Mouse (Mus musculus): ENCODE measurements around the gene Pbx1. TPM values are rescaled to one million over a fixed set of nuclear protein-coding genes. Genes with fewer than 3 reads are reported as not detected.

Gene Pbx1
- total RNA-seq, 1 experiment, result 10.0 TPM

GRCm38 (mm10) chr1:168169052-168169779 lies 262.9 kb downstream of the Pbx1 start:
- TF ChIP-seq MAFK (IDR thresholded peaks at IDR 0.05; ENCODE audit: insufficient read depth, low read depth, low read length) (no peak), ZNF384 (IDR thresholded peaks at IDR 0.05; ENCODE audit: low read depth, low read length) (no peak)
- Histone ChIP-seq H3K36me3 (ENCODE audit: control insufficient read depth, insufficient read depth, low read length, poor library complexity, severe bottlenecking) (no peaks in the 10 kb centered on the region), H3K9me3 (ENCODE audit: control insufficient read depth, insufficient read depth, low read depth, low read length) (no peaks in the 10 kb centered on the region), H3K4me3 (ENCODE audit: insufficient read depth in 1 of 2, low read depth in 1 of 2, low read length in 2 of 2, poor library complexity in 1 of 2, severe bottlenecking in 1 of 2) (no peak overlapping the region), H3K27ac (ENCODE audit: insufficient read depth, low read depth, low read length, poor library complexity, severe bottlenecking) (no peak overlapping the region), H3K9ac (ENCODE audit: insufficient read depth, low read depth, low read length, poor library complexity, severe bottlenecking) (no peak overlapping the region), H3K4me1 (ENCODE audit: control insufficient read depth in 2 of 2, insufficient read depth in 2 of 2, low read length in 2 of 2, poor library complexity in 1 of 2) (no peaks in the 10 kb centered on the region)
- in situ Hi-C loops (cut with MboI; ENCODE audit: low sequenced_read_pairs in 2 of 2, unreplicated experiment in 2 of 2), result no loop called here
- no peak for DNase-seq (ENCODE audit: low read depth, low spot score)

- Histone ChIP-seq H3K9me3 (ENCODE audit: control insufficient read depth, insufficient read depth, low read depth, low read length) (no peaks in the 10 kb centered on the region), H3K9ac (ENCODE audit: insufficient read depth, low read depth, low read length, poor library complexity, severe bottlenecking) (no peak overlapping the region), H3K4me3 (ENCODE audit: insufficient read depth in 1 of 2, low read depth in 1 of 2, low read length in 2 of 2, poor library complexity in 1 of 2, severe bottlenecking in 1 of 2) (no peak overlapping the region), H3K4me1 (ENCODE audit: control insufficient read depth in 2 of 2, insufficient read depth in 2 of 2, low read length in 2 of 2, poor library complexity in 1 of 2) (no peaks in the 10 kb centered on the region), H3K36me3 (ENCODE audit: control insufficient read depth, insufficient read depth, low read length, poor library complexity, severe bottlenecking) (no peaks in the 10 kb centered on the region), H3K27ac (ENCODE audit: insufficient read depth, low read depth, low read length, poor library complexity, severe bottlenecking) (no peak overlapping the region)
- in situ Hi-C loops (cut with MboI; ENCODE audit: low sequenced_read_pairs in 2 of 2, unreplicated experiment in 2 of 2), result no loop called here
- no peak for DNase-seq (ENCODE audit: low read depth, low spot score)
- TF ChIP-seq ZNF384 (IDR thresholded peaks at IDR 0.05; ENCODE audit: low read depth, low read length) (no peak), MAFK (IDR thresholded peaks at IDR 0.05; ENCODE audit: insufficient read depth, low read depth, low read length) (no peak)
These were observed 264.3 kb downstream of the Pbx1 start for GRCm38 (mm10) chr1:168167781-168168180.

GRCm38 (mm10) chr1:168166841-168167240 lies 265.2 kb downstream of the Pbx1 start:
- H3K4me1 ChIP-seq (ENCODE audit: control insufficient read depth in 2 of 2, insufficient read depth in 2 of 2, low read length in 2 of 2, poor library complexity in 1 of 2), result no peaks in the 10 kb centered on the region
- no peak overlapping the region for H3K27ac ChIP-seq (ENCODE audit: insufficient read depth, low read depth, low read length, poor library complexity, severe bottlenecking)
- in situ Hi-C loops (cut with MboI; ENCODE audit: low sequenced_read_pairs in 2 of 2, unreplicated experiment in 2 of 2), result no loop called here
- TF ChIP-seq ZNF384 (IDR thresholded peaks at IDR 0.05; ENCODE audit: low read depth, low read length) (no peak), CHD2 (IDR thresholded peaks at IDR 0.05; ENCODE audit: low read depth, low read length) (no peak), HCFC1 (IDR thresholded peaks at IDR 0.05; ENCODE audit: borderline replicate concordance, insufficient read depth, low read length) (no peak), ZC3H11A (IDR thresholded peaks at IDR 0.05; ENCODE audit: borderline replicate concordance, low read depth, low read length) (no peak), MAFK (IDR thresholded peaks at IDR 0.05; ENCODE audit: insufficient read depth, low read depth, low read length) (no peak)
- H3K36me3 ChIP-seq (ENCODE audit: control insufficient read depth, insufficient read depth, low read length, poor library complexity, severe bottlenecking), result no peaks in the 10 kb centered on the region
- no peak for DNase-seq (ENCODE audit: low read depth, low spot score)
- no peaks in the 10 kb centered on the region for H3K9me3 ChIP-seq (ENCODE audit: control insufficient read depth, insufficient read depth, low read depth, low read length)
- no peak overlapping the region for H3K4me3 ChIP-seq (ENCODE audit: insufficient read depth in 1 of 2, low read depth in 1 of 2, low read length in 2 of 2, poor library complexity in 1 of 2, severe bottlenecking in 1 of 2)
- H3K9ac ChIP-seq (ENCODE audit: insufficient read depth, low read depth, low read length, poor library complexity, severe bottlenecking), result no peak overlapping the region

GRCm38 (mm10) chr1:168164945-168165344 lies 267.1 kb downstream of the Pbx1 start:
- H3K27ac ChIP-seq (ENCODE audit: insufficient read depth, low read depth, low read length, poor library complexity, severe bottlenecking), result no peak overlapping the region
- in situ Hi-C loops (cut with MboI; ENCODE audit: low sequenced_read_pairs in 2 of 2, unreplicated experiment in 2 of 2), result no loop called here
- TF ChIP-seq HCFC1 (IDR thresholded peaks at IDR 0.05; ENCODE audit: borderline replicate concordance, insufficient read depth, low read length) (no peak), MAFK (IDR thresholded peaks at IDR 0.05; ENCODE audit: insufficient read depth, low read depth, low read length) (no peak), ZC3H11A (IDR thresholded peaks at IDR 0.05; ENCODE audit: borderline replicate concordance, low read depth, low read length) (no peak), ZNF384 (IDR thresholded peaks at IDR 0.05; ENCODE audit: low read depth, low read length) (no peak), CHD2 (IDR thresholded peaks at IDR 0.05; ENCODE audit: low read depth, low read length) (no peak)
- no peak overlapping the region for H3K4me3 ChIP-seq (ENCODE audit: insufficient read depth in 1 of 2, low read depth in 1 of 2, low read length in 2 of 2, poor library complexity in 1 of 2, severe bottlenecking in 1 of 2)
- H3K4me1 ChIP-seq (ENCODE audit: control insufficient read depth in 2 of 2, insufficient read depth in 2 of 2, low read length in 2 of 2, poor library complexity in 1 of 2), result no peaks in the 10 kb centered on the region
- no peaks in the 10 kb centered on the region for H3K9me3 ChIP-seq (ENCODE audit: control insufficient read depth, insufficient read depth, low read depth, low read length)
- H3K9ac ChIP-seq (ENCODE audit: insufficient read depth, low read depth, low read length, poor library complexity, severe bottlenecking), result no peak overlapping the region
- no peak for DNase-seq (ENCODE audit: low read depth, low spot score)
- no peaks in the 10 kb centered on the region for H3K36me3 ChIP-seq (ENCODE audit: control insufficient read depth, insufficient read depth, low read length, poor library complexity, severe bottlenecking)

All from ES-E14 (cell line).